Mouse (Mus musculus) hindbrain, embryonic 11.5 days (tissue): ENCODE results near the gene Pkmyt1. TPM values are rescaled to one million over a fixed set of nuclear protein-coding genes. Genes with fewer than 3 reads are reported as not detected.

Experiments used
- ATAC-seq: fragments of 200-750 bp; cut with Nextera tagmentation; 2 replicates; pipeline ENCODE4 v1.8.0; 2017; ENCODE audit warnings: mild to moderate bottlenecking, moderate TSS enrichment, moderate library complexity; ENCODE audit not compliant: low FRiP score
- DNase-seq: peaks from one replicate; pipeline ENCODE4 v3.0.0-alpha.2; 2015; ENCODE audit warnings: low spot score
- H3K27ac ChIP-seq: fragments of 300-500 bp; sonication (generic); 2 replicates; pipeline ENCODE4 v1.5.1; 2014; ENCODE audit warnings: mild to moderate bottlenecking, low read depth, low read length
- H3K27me3 ChIP-seq: fragments of 300-500 bp; sonication (generic); 2 replicates; pipeline ENCODE4 v1.6.1; 2014; ENCODE audit warnings: mild to moderate bottlenecking, low read length, moderate library complexity, mixed read lengths; ENCODE audit not compliant: control insufficient read depth, insufficient read depth
- H3K36me3 ChIP-seq: fragments of 300-500 bp; sonication (generic); 2 replicates; pipeline ENCODE4 v1.6.1; 2014; ENCODE audit warnings: mild to moderate bottlenecking, low read length, moderate library complexity, mixed read lengths; ENCODE audit not compliant: control insufficient read depth, insufficient read depth
- H3K4me1 ChIP-seq: fragments of 300-500 bp; sonication (generic); replicated peaks from 2 replicates; pipeline ENCODE4 v1.6.1; 2014; ENCODE audit warnings: low read length, mixed read lengths; ENCODE audit not compliant: control insufficient read depth, insufficient read depth
- H3K4me2 ChIP-seq: fragments of 300-500 bp; sonication (generic); replicated peaks from 2 replicates; pipeline ENCODE4 v1.6.1; 2014; ENCODE audit warnings: mild to moderate bottlenecking, low read depth, low read length
- H3K4me3 ChIP-seq: fragments of 300-500 bp; sonication (generic); 2 replicates; pipeline ENCODE4 v1.5.1; 2014; ENCODE audit warnings: low read depth, low read length
- H3K9ac ChIP-seq: fragments of 300-500 bp; sonication (generic); 2 replicates; pipeline ENCODE4 v1.6.1; 2014; ENCODE audit warnings: low read depth, low read length
- H3K9me3 ChIP-seq: fragments of 300-500 bp; sonication (generic); 2 replicates; pipeline ENCODE4 v1.6.1; 2016; ENCODE audit warnings: low read length; ENCODE audit not compliant: control insufficient read depth
- WGBS: fragments of 180-500 bp; shearing (Covaris S2); extraction: QIAGEN DNeasy Blood & Tissue Kit; methylation state at CpG from one replicate; pipeline ENCODE4 v1.1.7; 2014; 5-methylcytosine and 5-hydroxymethylcytosine counted together
- polyA plus RNA-seq: library from polyadenylated mRNA; unstranded; fragments of >200 nt; fragmentation: Nextera tagmentation; extraction: Ambion mirVana; gene quantifications from 2 replicates; pipeline ENCODE4 v1.2.1, GENCODE M21; 2014

The Pkmyt1 gene
- polyA plus RNA-seq, 1 experiment from 2014 or later = 30.2 TPM

DNA sequence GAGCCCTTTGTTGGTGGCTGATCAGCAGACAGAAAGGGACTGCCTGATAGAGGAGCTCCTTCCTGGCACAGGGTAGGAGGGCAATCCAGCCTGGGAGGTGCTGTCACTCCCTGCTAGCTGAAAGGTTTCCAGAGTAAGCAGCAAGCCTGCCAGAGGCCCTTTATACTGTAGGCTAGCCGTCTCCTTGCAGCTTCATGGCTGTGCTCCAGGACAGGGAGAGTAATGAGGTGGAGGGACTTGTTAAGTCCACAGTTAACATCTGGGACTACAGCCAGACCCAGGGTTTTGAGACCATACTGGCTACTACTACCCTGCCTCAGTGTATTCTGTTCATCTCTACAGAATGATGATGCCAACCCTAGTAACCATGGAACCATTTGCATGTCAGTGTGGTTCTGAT, 8.2 kb downstream of the Pkmyt1 start:
- Histone ChIP-seq H3K9ac (no peak overlapping the region), H3K4me3 (no peak overlapping the region), H3K9me3 (no peaks in the 10 kb centered on the region), H3K4me1 (peaks cover 3% of the 10 kb centered on the region), H3K36me3 (no peaks in the 10 kb centered on the region), H3K27ac (no peak overlapping the region), H3K4me2 (no peak overlapping the region), H3K27me3 (no peaks in the 10 kb centered on the region)
- no peak for DNase-seq
- ATAC-seq = no peak
- 95% methylated on average over 1 of the region's 1 CpGs for WGBS

GRCm38 (mm10) chr17:23737493-23738445, 11.6 kb downstream of the Pkmyt1 start:
- Histone ChIP-seq H3K27ac (no peak overlapping the region), H3K9me3 (no peaks in the 10 kb centered on the region), H3K27me3 (peaks cover 24% of the 10 kb centered on the region), H3K4me2 (peak overlapping the region; percentile 99; the same call in 1 of the 2 replicates), H3K36me3 (no peaks in the 10 kb centered on the region), H3K4me1 (peaks cover 7% of the 10 kb centered on the region), H3K4me3 (no peak overlapping the region), H3K9ac (no peak overlapping the region)
- WGBS = 59% methylated on average over 15 of the region's 15 CpGs
- ATAC-seq (no peak), DNase-seq (no peak)

DNA sequence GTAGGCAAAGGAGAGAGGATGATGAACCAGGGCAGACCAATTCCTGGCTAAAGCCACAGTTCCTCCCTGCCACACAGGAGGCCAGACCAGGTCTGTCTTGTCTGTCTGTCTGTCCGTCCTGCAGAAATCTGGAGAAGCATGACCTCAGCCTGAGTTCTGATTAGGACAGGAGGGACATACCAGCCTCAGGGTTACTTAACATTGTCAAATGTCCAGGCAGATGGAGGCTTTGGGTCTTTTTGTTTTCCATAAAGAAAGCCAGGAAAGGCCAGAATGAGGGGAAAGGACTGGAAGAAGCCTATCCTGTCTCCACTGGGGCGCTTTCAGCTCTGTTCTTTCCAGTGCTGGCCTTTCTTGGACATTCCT, 12.7 kb downstream of the Pkmyt1 start:
- peak; percentile 11 for DNase-seq
- Histone ChIP-seq H3K4me1 (peaks cover 7% of the 10 kb centered on the region), H3K27ac (peak overlapping the region; percentile 82; the same call in 1 of the 2 replicates), H3K4me3 (peak overlapping the region; percentile 60), H3K27me3 (peaks cover 35% of the 10 kb centered on the region), H3K9me3 (no peaks in the 10 kb centered on the region), H3K36me3 (no peaks in the 10 kb centered on the region), H3K9ac (peak overlapping the region; percentile 74), H3K4me2 (peak overlapping the region; percentile 99)
- ATAC-seq = no peak
- WGBS = 30% methylated on average over 2 of the region's 2 CpGs

DNA sequence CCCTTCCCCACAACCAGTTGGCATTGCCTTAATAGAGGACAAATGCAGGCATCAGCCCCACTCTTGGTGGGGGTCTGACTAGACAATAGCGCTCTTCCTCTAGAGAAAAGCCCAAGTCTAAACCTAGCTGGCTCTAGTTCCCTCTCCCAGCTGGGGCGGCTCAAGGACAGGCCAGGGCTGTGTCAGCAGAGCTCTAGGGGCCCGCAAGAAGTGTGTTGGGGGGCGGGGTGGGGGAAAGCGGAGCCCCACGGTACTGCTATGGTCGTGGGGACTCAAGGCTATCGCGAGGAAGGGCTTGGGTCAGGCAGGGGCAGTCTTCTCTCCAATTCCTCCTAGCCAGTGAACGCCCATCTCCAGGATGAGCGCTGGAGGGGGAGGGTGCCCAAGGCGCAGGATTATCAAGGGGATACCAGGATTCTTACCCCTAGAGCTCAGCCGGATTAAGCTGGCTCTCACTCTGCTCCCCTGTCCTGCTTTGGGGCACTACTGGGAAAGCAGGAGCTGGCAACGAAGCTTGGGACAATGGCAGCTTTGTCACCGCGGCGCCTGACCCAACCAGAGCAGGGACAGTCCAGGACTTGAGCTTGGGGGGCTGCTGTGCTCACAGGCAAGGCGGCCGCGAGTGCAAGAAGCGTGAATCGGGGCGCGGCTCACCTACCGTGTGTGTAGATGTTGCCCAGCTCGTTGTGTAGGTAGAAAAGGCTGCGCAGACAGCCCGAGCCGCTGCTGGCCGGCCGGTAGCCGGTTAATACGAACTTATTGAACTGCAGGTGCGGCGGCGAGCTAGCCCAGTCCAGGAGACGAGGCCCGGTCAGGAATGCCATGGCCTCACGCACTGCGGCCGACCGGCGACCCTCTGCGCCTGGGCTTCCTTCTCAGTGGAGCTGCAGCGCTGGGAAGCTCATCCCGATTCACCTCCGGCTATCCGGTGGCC, 13.3 kb downstream of the Pkmyt1 start:
- WGBS = 1% methylated on average over 47 of the region's 48 CpGs
- Histone ChIP-seq H3K36me3 (no peaks in the 10 kb centered on the region), H3K4me2 (peak overlapping the region; percentile 99), H3K27ac (peak overlapping the region; percentile 82), H3K27me3 (peaks cover 41% of the 10 kb centered on the region), H3K9ac (peak overlapping the region; percentile 74), H3K4me1 (peaks cover 7% of the 10 kb centered on the region), H3K9me3 (no peaks in the 10 kb centered on the region), H3K4me3 (peak overlapping the region; percentile 60)
- DNase-seq (no peak), ATAC-seq (peak; percentile 56)

- peak overlapping the region; percentile 82 for H3K27ac ChIP-seq
- peak overlapping the region; percentile 60 for H3K4me3 ChIP-seq
- DNase-seq (peak; percentile 87), ATAC-seq (peak; percentile 84)
- peaks cover 11% of the 10 kb centered on the region for H3K4me1 ChIP-seq
- H3K9ac ChIP-seq = peak overlapping the region; percentile 74
- peaks cover 48% of the 10 kb centered on the region for H3K27me3 ChIP-seq
- H3K9me3 ChIP-seq = no peaks in the 10 kb centered on the region
- no peaks in the 10 kb centered on the region for H3K36me3 ChIP-seq
- WGBS = 2% methylated on average over 35 of the region's 46 CpGs
- peak overlapping the region; percentile 99 for H3K4me2 ChIP-seq
These were observed 14.0 kb downstream of the Pkmyt1 start for GRCm38 (mm10) chr17:23740136-23740584.

GRCm38 (mm10) chr17:23740598-23741021, 14.5 kb downstream of the Pkmyt1 start, which contains the start of gene Paqr4:
TSS of gene Paqr4 (minus strand) at chr17:23740867.
- Histone ChIP-seq H3K27ac (peak within 1 kb of the TSS; percentile 82), H3K4me3 (peak within 1 kb of the TSS; percentile 60), H3K4me1 (peaks cover 11% of the 10 kb centered on the region), H3K9me3 (no peaks in the 10 kb centered on the region), H3K4me2 (peak within 1 kb of the TSS; percentile 99), H3K36me3 (no peaks in the 10 kb centered on the region), H3K27me3 (peaks cover 53% of the 10 kb centered on the region), H3K9ac (peak within 1 kb of the TSS; percentile 74)
- no peak for DNase-seq
- ATAC-seq = no peak; the same call in 1 of the 2 replicates
- WGBS = 10% methylated on average over 13 of the region's 13 CpGs

- no peak overlapping the region for H3K4me2 ChIP-seq
- WGBS = 46% methylated on average over 38 of the region's 38 CpGs
- H3K9ac ChIP-seq = no peak overlapping the region
- H3K4me1 ChIP-seq = peaks cover 19% of the 10 kb centered on the region
- DNase-seq (no peak), ATAC-seq (no peak)
- no peaks in the 10 kb centered on the region for H3K9me3 ChIP-seq
- H3K27ac ChIP-seq = no peak overlapping the region
- H3K27me3 ChIP-seq = peaks cover 63% of the 10 kb centered on the region
- no peaks in the 10 kb centered on the region for H3K36me3 ChIP-seq
- H3K4me3 ChIP-seq = no peak overlapping the region
These were observed 15.4 kb downstream of the Pkmyt1 start for GRCm38 (mm10) chr17:23741359-23742209.
